Mouse (Mus musculus) lung, postnatal 10 days (tissue): ENCODE measurements around the gene Rtn3.
A peak's percentile ranks its signal among the peaks of the same experiment; 100 is the strongest.

Source experiments
- DNase-seq: peaks from one replicate; pipeline ENCODE4 v3.0.0; 2021

Rtn3 gene

GRCm38 (mm10) chr19:7484076-7484475 is 995 bp upstream of the Rtn3 start:
- DNase-seq = no peak

GRCm38 (mm10) chr19:7483512-7483882 is 416 bp upstream of the Rtn3 start:
- DNase-seq = no peak

- DNase-seq = no peak
These were observed 849 bp downstream of the Rtn3 start for GRCm38 (mm10) chr19:7482266-7482598.

GRCm38 (mm10) chr19:7481541-7482265 is 1.4 kb downstream of the Rtn3 start:
- DNase-seq = peak; percentile 35

- no peak for DNase-seq
These were observed 3.3 kb downstream of the Rtn3 start for GRCm38 (mm10) chr19:7479751-7480248.

GRCm38 (mm10) chr19:7470643-7471042 is 12.4 kb downstream of the Rtn3 start:
- no peak for DNase-seq

- DNase-seq = no peak
These were observed 15.2 kb downstream of the Rtn3 start for GRCm38 (mm10) chr19:7467915-7468314.

- no peak for DNase-seq
These were observed 23.7 kb downstream of the Rtn3 start for GRCm38 (mm10) chr19:7459370-7459769.

- no peak for DNase-seq
These were observed 24.2 kb downstream of the Rtn3 start for GRCm38 (mm10) chr19:7458901-7459300.

- no peak for DNase-seq
These were observed 26.3 kb downstream of the Rtn3 start for GRCm38 (mm10) chr19:7456803-7457202.

- DNase-seq = no peak
These were observed 37.5 kb downstream of the Rtn3 start for GRCm38 (mm10) chr19:7445596-7445995.

GRCm38 (mm10) chr19:7445105-7445504 is 38.0 kb downstream of the Rtn3 start:
- no peak for DNase-seq

- peak; percentile 81 for DNase-seq
These were observed 41.6 kb downstream of the Rtn3 start for GRCm38 (mm10) chr19:7441493-7441892.

- DNase-seq = no peak
These were observed 44.8 kb downstream of the Rtn3 start for GRCm38 (mm10) chr19:7438295-7438694.

GRCm38 (mm10) chr19:7436061-7436970 is 46.8 kb downstream of the Rtn3 start:
- peak; percentile 85 for DNase-seq

- DNase-seq = no peak
These were observed 48.2 kb downstream of the Rtn3 start for GRCm38 (mm10) chr19:7434887-7435286.

GRCm38 (mm10) chr19:7425398-7425775 is 57.7 kb downstream of the Rtn3 start:
- no peak for DNase-seq

- no peak for DNase-seq
These were observed 58.3 kb downstream of the Rtn3 start for GRCm38 (mm10) chr19:7424590-7425397.

- no peak for DNase-seq
These were observed 59.0 kb downstream of the Rtn3 start for GRCm38 (mm10) chr19:7424131-7424530.

- no peak for DNase-seq
These were observed 59.4 kb downstream of the Rtn3 start for GRCm38 (mm10) chr19:7423656-7424030.

GRCm38 (mm10) chr19:7423028-7423655 is 59.9 kb downstream of the Rtn3 start:
- peak; percentile 94 for DNase-seq

- no peak for DNase-seq
These were observed 60.4 kb downstream of the Rtn3 start for GRCm38 (mm10) chr19:7422656-7423027.
